Mouse (Mus musculus) stomach, embryonic 16.5 days (tissue): ENCODE data around the gene Dhx35. TPM values are rescaled to one million over a fixed set of nuclear protein-coding genes. Genes with fewer than 3 reads are reported as not detected.

Experiments
- ATAC-seq: fragments of 200-750 bp; cut with Nextera tagmentation; 2 replicates; pipeline ENCODE4 v1.8.0; 2017; ENCODE audit warnings: moderate number of reproducible peaks, moderate TSS enrichment; ENCODE audit not compliant: insufficient read depth, low FRiP score
- H3K27ac ChIP-seq: fragments of 300-500 bp; sonication (generic); 2 replicates; pipeline ENCODE4 v1.5.1; 2014; ENCODE audit warnings: low read length
- H3K27me3 ChIP-seq: fragments of 300-500 bp; sonication (generic); 2 replicates; pipeline ENCODE4 v1.6.1; 2014; ENCODE audit warnings: low read length, control low read depth, mixed read lengths; ENCODE audit not compliant: control insufficient read depth, insufficient read depth
- H3K36me3 ChIP-seq: fragments of 300-500 bp; sonication (generic); 2 replicates; pipeline ENCODE4 v1.6.1; 2014; ENCODE audit warnings: low read length; ENCODE audit not compliant: control insufficient read depth, insufficient read depth
- H3K4me1 ChIP-seq: fragments of 300-500 bp; sonication (generic); 2 replicates; pipeline ENCODE4 v1.6.1; 2014; ENCODE audit warnings: low read length, control low read depth, mixed read lengths; ENCODE audit not compliant: control insufficient read depth, insufficient read depth
- H3K4me2 ChIP-seq: fragments of 300-500 bp; sonication (generic); 2 replicates; pipeline ENCODE4 v1.6.1; 2014; ENCODE audit warnings: low read depth, low read length, mixed read lengths
- H3K4me3 ChIP-seq: fragments of 300-500 bp; sonication (generic); replicated peaks from 2 replicates; pipeline ENCODE4 v1.5.1; 2014; ENCODE audit warnings: mild to moderate bottlenecking, low read length
- H3K9ac ChIP-seq: fragments of 300-500 bp; sonication (generic); 2 replicates; pipeline ENCODE4 v1.6.1; 2014; ENCODE audit warnings: low read length
- H3K9me3 ChIP-seq: fragments of 300-500 bp; sonication (generic); replicated peaks from 2 replicates; pipeline ENCODE4 v1.6.1; 2016; ENCODE audit warnings: low read length, control low read depth; ENCODE audit not compliant: control insufficient read depth
- WGBS: fragments of 180-500 bp; shearing (Covaris S2); extraction: QIAGEN DNeasy Blood & Tissue Kit; methylation state at CpG from one replicate; pipeline ENCODE4 v1.1.7; 2014; 5-methylcytosine and 5-hydroxymethylcytosine counted together
- polyA plus RNA-seq: library from polyadenylated mRNA; unstranded; fragments of >200 nt; fragmentation: Nextera tagmentation; extraction: Ambion mirVana; gene quantifications from 2 replicates; pipeline ENCODE4 v1.2.1, GENCODE M21; 2015

Dhx35 gene
- 11.9 and 13.3 TPM in 2 replicates for polyA plus RNA-seq

DNA sequence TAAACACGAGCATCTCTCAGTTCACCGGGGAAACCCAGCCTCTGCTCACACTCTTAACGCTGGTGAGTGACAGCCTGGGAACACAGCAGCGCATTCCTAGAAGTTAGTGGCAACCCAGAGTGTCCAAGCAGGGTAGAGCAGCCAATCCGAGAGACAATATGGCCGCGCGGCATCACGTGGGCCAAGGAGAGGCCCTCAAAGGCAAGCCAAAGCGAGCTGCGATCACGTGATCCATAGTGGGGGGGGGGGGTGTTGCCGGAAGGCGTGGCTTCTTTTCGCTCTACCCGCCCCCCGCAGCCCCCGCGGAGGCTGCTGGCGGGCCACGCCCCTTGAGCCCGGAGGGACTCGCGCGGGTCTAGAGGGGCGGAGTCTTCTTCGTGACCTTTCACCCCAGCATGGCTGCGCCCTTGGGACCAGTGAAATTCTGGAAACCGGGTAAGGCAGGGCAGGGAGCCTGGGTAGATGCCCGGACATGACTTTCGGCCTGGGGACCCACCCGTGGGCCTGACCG is at the start of gene Dhx35:
Gene Dhx35, plus strand, starts transcription at position 314 of the 511 bp plus-strand sequence.
- peak within 1 kb of the TSS; percentile 97 for H3K4me3 ChIP-seq
- under 1% methylated on average over 32 of the region's 33 CpGs for WGBS
- H3K27ac ChIP-seq, result peak within 1 kb of the TSS; percentile 95
- H3K4me2 ChIP-seq, result peak within 1 kb of the TSS; percentile 86
- H3K4me1 ChIP-seq, result peaks cover 6% of the 10 kb centered on the region
- H3K9ac ChIP-seq, result peak within 1 kb of the TSS; percentile 85
- no peaks in the 10 kb centered on the region for H3K27me3 ChIP-seq
- 0 out of 2 replicates have a peak, but pooled peaks cover 1% of the 10 kb centered on the region for H3K36me3 ChIP-seq
- H3K9me3 ChIP-seq, result no peaks in the 10 kb centered on the region
- ATAC-seq, result peak; percentile 99

DNA sequence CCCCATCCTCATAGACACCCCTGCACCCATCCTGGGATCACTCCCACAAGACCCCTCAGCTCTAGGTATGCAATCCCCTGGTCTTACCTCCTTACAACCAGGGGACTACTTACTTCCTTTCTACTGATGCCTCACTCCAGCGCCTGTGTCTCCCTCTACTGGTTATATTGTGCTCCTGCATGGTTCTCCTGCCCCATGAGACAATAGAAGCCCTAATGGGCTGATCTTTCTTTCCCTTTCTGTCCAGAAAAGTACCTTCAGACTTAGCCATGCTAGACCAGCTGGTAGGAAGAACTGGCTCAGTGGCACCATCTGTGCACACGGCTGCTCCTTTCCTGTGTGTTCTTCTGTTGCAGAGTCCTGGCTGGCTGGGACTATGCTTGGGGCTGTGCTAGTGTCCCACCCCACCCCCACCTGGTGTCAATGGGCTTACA is 49.5 kb upstream of the Dhx35 start:
- ATAC-seq, result peak; percentile 26; the same call in 1 of the 2 replicates
- no peaks in the 10 kb centered on the region for H3K4me1 ChIP-seq
- WGBS, result 16% methylated on average over 2 of the region's 2 CpGs
- H3K36me3 ChIP-seq, result no peaks in the 10 kb centered on the region
- no peaks in the 10 kb centered on the region for H3K9me3 ChIP-seq
- no peak overlapping the region for H3K9ac ChIP-seq
- H3K27me3 ChIP-seq, result no peaks in the 10 kb centered on the region
- H3K27ac ChIP-seq, result no peak overlapping the region
- H3K4me3 ChIP-seq, result no peak overlapping the region
- no peak overlapping the region for H3K4me2 ChIP-seq

DNA sequence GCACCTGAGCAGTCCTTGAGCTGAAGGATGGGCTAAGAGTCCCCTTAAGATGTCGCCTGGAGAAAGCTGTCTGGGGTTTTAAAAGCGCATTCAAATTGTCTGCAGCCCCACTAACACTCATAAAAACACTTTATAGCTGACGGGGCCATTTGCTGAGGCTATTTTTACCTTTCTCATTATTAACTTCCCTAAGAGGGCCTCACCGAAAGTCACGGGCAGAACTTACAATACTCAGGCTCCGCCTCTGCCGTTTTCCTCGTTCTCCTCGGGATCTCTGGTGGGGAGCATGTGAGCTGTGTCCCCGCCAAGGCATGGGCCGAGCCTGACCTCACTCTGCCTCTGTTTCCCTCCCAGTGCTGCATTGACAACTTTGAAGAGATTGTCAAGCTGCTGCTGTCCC is 48.4 kb upstream of the Dhx35 start:
- 59% methylated on average over 11 of the region's 11 CpGs for WGBS
- H3K4me3 ChIP-seq, result no peak overlapping the region
- no peak for ATAC-seq
- no peak overlapping the region for H3K4me2 ChIP-seq
- no peaks in the 10 kb centered on the region for H3K36me3 ChIP-seq
- H3K9me3 ChIP-seq, result no peaks in the 10 kb centered on the region
- H3K27me3 ChIP-seq, result no peaks in the 10 kb centered on the region
- H3K4me1 ChIP-seq, result no peaks in the 10 kb centered on the region
- no peak overlapping the region for H3K9ac ChIP-seq
- H3K27ac ChIP-seq, result no peak overlapping the region

DNA sequence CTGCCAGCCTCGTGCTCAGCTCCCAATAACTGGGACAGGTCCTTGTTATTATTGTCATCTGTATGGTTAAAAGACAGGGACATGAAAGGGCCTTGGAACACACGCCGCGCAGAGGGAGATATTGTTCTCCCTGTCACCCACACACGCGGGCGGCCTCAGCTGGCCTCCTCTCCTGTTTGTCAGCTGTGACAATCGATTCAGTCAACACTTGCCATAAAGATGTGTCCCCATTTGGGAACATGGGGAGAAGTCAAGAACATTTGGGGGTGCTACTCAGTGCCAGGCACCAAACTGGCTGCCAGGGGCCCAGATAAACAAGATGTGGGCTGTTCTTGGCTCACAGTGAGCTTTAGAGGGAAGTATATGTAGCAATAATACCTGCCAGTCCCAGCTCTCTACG is 45.2 kb upstream of the Dhx35 start:
- H3K4me1 ChIP-seq, result no peaks in the 10 kb centered on the region
- no peaks in the 10 kb centered on the region for H3K9me3 ChIP-seq
- H3K36me3 ChIP-seq, result no peaks in the 10 kb centered on the region
- ATAC-seq, result no peak
- no peak overlapping the region for H3K4me2 ChIP-seq
- no peak overlapping the region for H3K9ac ChIP-seq
- no peaks in the 10 kb centered on the region for H3K27me3 ChIP-seq
- H3K27ac ChIP-seq, result no peak overlapping the region
- no peak overlapping the region for H3K4me3 ChIP-seq
- 85% methylated on average over 9 of the region's 9 CpGs for WGBS

DNA sequence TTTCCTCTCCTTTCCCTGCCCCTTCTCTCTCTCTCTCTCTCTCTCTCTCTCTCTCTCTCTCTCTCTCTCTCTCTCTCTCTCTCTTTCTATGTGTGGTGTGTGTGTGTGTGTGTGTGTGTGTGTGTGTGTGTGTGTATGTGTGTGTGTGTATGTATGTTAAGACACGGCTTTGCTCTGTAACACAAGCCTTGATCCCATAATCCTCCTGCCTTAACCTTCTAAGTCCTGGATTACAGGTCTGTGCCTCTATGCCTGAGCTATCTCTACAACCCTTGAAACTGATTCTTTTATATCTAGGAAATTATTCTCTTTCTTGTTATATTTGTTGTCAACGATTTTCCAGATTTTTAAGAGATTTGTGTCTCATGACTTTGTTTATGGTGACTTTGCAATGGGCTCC is 34.4 kb upstream of the Dhx35 start:
- H3K27me3 ChIP-seq, result no peaks in the 10 kb centered on the region
- ATAC-seq, result no peak
- WGBS, result 65% methylated on average over 2 of the region's 2 CpGs
- H3K4me3 ChIP-seq, result no peak overlapping the region
- H3K9ac ChIP-seq, result no peak overlapping the region
- H3K4me1 ChIP-seq, result no peaks in the 10 kb centered on the region; the same call in 1 of the 2 replicates
- H3K4me2 ChIP-seq, result no peak overlapping the region
- H3K27ac ChIP-seq, result no peak overlapping the region
- H3K36me3 ChIP-seq, result no peaks in the 10 kb centered on the region
- no peaks in the 10 kb centered on the region for H3K9me3 ChIP-seq

DNA sequence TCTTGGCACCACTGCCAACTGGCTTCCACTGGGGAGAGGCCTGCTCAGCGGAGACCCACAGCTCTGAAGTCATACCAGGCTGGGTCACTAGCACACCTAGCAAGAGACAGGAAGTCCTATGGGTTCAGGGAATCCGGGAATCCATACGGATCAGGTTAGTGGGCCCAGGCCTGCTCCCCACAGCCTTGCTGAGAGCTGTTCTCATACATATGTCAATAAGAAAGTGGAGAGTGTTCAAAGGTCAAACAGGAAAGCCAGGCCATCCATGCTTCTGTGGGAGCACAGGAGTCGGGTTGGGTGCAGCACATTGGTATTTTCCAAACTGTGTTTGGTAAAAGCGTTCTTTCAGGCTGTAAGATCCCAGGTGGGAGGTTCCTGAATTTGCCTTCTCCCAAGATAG is 32.3 kb upstream of the Dhx35 start:
- Histone ChIP-seq H3K4me1 (no peaks in the 10 kb centered on the region; the same call in 1 of the 2 replicates), H3K9ac (no peak overlapping the region), H3K36me3 (no peaks in the 10 kb centered on the region), H3K4me2 (no peak overlapping the region), H3K27me3 (no peaks in the 10 kb centered on the region), H3K9me3 (no peaks in the 10 kb centered on the region), H3K27ac (no peak overlapping the region), H3K4me3 (no peak overlapping the region)
- WGBS, result 76% methylated on average over 5 of the region's 5 CpGs
- no peak for ATAC-seq

DNA sequence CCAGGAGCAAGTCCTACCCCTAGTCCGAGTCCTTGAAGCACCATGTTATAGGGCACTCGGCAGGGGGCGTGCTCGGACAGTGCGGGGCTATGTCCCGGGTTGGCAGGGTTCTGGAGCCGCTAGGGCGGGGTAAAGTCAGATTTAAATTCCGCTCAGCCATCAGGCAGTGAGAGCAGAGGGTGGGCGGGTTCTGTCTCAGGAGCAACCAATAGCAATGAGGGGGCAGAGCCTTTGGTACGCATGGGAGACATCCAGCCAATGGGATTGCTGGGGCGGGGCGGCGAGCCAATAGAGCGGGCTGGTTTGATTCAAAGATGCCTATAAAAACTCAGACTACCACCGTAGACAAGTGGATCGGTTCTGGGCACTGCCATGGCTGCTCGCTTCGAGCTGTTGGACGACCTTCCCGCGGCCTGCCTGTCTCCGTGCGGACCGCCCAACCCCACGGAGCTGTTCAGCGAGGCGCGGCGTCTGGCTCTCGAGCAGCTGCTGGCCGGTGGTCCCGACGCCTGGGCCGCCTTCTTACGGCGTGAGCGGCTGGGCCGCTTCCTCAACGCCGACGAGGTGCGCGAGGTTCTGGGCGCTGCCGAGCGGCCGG is 26.8 kb upstream of the Dhx35 start, which contains the start of gene Fam83d:
Gene Fam83d, plus strand, starts transcription at position 352 of the 598 bp plus-strand sequence.
- H3K9me3 ChIP-seq, result no peaks in the 10 kb centered on the region
- H3K36me3 ChIP-seq, result no peaks in the 10 kb centered on the region
- peak within 1 kb of the TSS; percentile 72 for H3K27ac ChIP-seq
- ATAC-seq, result peak; percentile 98
- H3K4me1 ChIP-seq, result peaks cover 32% of the 10 kb centered on the region
- WGBS, result under 1% methylated on average over 48 of the region's 48 CpGs
- peak within 1 kb of the TSS; percentile 84 for H3K4me2 ChIP-seq
- H3K9ac ChIP-seq, result peak within 1 kb of the TSS; percentile 83
- H3K4me3 ChIP-seq, result peak within 1 kb of the TSS; percentile 76
- no peaks in the 10 kb centered on the region for H3K27me3 ChIP-seq

DNA sequence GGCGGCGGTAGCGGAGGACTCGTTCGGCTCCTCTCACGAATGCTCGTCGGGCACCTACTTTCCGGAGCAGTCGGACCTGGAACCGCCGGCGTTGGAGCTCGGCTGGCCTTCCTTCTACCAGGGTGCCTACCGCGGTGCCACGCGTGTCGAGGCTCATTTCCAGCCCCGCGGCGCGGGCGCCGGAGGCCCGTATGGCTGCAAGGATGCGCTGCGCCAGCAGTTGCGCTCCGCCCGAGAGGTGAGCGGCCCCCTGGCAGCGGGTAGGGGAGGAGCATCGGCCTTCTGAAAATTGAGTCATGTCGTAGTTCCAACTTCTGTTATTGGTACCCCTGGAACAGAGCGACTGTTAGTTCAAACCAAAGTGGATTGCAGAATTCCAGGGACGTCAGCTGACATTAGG is 26.3 kb upstream of the Dhx35 start:
- Histone ChIP-seq H3K27me3 (no peaks in the 10 kb centered on the region), H3K9me3 (no peaks in the 10 kb centered on the region), H3K4me3 (peak overlapping the region; percentile 76), H3K36me3 (no peaks in the 10 kb centered on the region), H3K27ac (peak overlapping the region; percentile 72), H3K4me1 (peaks cover 32% of the 10 kb centered on the region), H3K4me2 (peak overlapping the region; percentile 84), H3K9ac (peak overlapping the region; percentile 83)
- WGBS, result under 1% methylated on average over 37 of the region's 37 CpGs
- ATAC-seq, result no peak; the same call in 1 of the 2 replicates

DNA sequence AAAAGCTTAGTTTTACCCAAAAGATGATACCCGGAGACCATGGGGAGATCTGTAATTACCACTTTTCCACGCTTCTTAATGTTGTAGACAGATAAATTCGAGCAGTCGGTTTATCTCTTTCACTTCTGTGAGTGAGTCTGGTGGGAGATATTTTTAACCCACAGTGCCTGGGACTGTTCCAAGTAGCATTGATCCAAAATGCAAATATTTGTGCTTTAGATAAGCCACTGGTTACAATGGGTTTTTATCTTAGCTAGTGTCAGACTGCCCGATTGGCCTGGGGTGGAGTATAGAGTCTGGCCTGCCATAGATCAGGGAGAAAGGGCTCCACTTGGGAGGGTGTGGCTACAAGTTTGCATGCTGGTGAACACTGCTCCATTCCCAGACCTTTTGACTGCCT is 25.8 kb upstream of the Dhx35 start:
- peak overlapping the region; percentile 84 for H3K4me2 ChIP-seq
- peak overlapping the region; percentile 72; the same call in 1 of the 2 replicates for H3K27ac ChIP-seq
- peak; percentile 59 for ATAC-seq
- H3K9ac ChIP-seq, result peak overlapping the region; percentile 83
- H3K36me3 ChIP-seq, result no peaks in the 10 kb centered on the region
- H3K9me3 ChIP-seq, result no peaks in the 10 kb centered on the region
- peak overlapping the region; percentile 76 for H3K4me3 ChIP-seq
- WGBS, result 4% methylated on average over 5 of the region's 5 CpGs
- no peaks in the 10 kb centered on the region for H3K27me3 ChIP-seq
- peaks cover 32% of the 10 kb centered on the region for H3K4me1 ChIP-seq
